Mouse (Mus musculus): Measurements from ENCODE around the gene Ddx41.

- TF ChIP-seq CTCF (IDR thresholded peaks at IDR 0.05; ENCODE audit: extremely low read depth, insufficient read length, insufficient replicate concordance, low read depth, low read length) (no peak), POLR2A (IDR thresholded peaks at IDR 0.05; ENCODE audit: low read depth, low read length) (no peak)
Observed at GRCm38 (mm10) chr13:55522730-55523129, 13.7 kb downstream of the Ddx41 start.
